Mouse (Mus musculus) C2C12 (cell line): ENCODE results near the gene Baz1a.

Source experiments
- CEBPB ChIP-seq: IDR thresholded peaks from one replicate; pipeline ENCODE4 v1.6.1; 2011; ENCODE audit warnings: low read depth, mild to moderate bottlenecking, control low read depth, moderate library complexity
- CTCF ChIP-seq: IDR thresholded peaks from one replicate; pipeline ENCODE4 v1.5.1; 2011; ENCODE audit not compliant: control insufficient read depth, insufficient read depth, insufficient read length
- USF1 ChIP-seq: IDR thresholded peaks from one replicate; pipeline ENCODE4 v1.6.1; 2011; ENCODE audit warnings: low read depth, mild to moderate bottlenecking, control low read depth, moderate library complexity

GRCm38 (mm10) chr12:54910387-54910786, 103.8 kb downstream of the Baz1a start:
- TF ChIP-seq CEBPB (no peak), CTCF (no peak), USF1 (no peak)
